Mouse (Mus musculus) lung, postnatal 0 days (tissue): Measurements from ENCODE around the gene Skor1. TPM values are rescaled to one million over a fixed set of nuclear protein-coding genes. Genes with fewer than 3 reads are reported as not detected.
A peak's percentile ranks its signal among the peaks of the same experiment; 100 is the strongest.

Source experiments
- ATAC-seq: fragments of 200-750 bp; cut with Nextera tagmentation; 2 replicates; pipeline ENCODE4 v1.8.0; 2017; ENCODE audit warnings: moderate library complexity
- DNase-seq: peaks from one replicate; pipeline ENCODE4 v3.0.0-alpha.2; 2016; ENCODE audit warnings: low spot score
- H3K27ac ChIP-seq: fragments of 300-500 bp; sonication (generic); 2 replicates; pipeline ENCODE4 v1.5.1; 2014; ENCODE audit warnings: antibody characterized with exemption, mild to moderate bottlenecking, low read length, mixed read lengths
- H3K27me3 ChIP-seq: fragments of 300-500 bp; sonication (generic); replicated peaks from 2 replicates; pipeline ENCODE4 v1.6.1; 2014; ENCODE audit warnings: low read length, mixed read lengths; ENCODE audit not compliant: insufficient read depth
- H3K36me3 ChIP-seq: fragments of 300-500 bp; sonication (generic); 2 replicates; pipeline ENCODE4 v1.6.1; 2014; ENCODE audit warnings: low read length, mixed read lengths; ENCODE audit not compliant: insufficient read depth
- H3K4me1 ChIP-seq: fragments of 300-500 bp; sonication (generic); 2 replicates; pipeline ENCODE4 v1.6.1; 2014; ENCODE audit warnings: antibody characterized with exemption, low read depth, low read length, mixed read lengths; ENCODE audit not compliant: insufficient read depth
- H3K4me2 ChIP-seq: fragments of 300-500 bp; sonication (generic); replicated peaks from 2 replicates; pipeline ENCODE4 v1.6.1; 2014; ENCODE audit warnings: low read depth, mild to moderate bottlenecking, low read length, moderate library complexity, mixed read lengths
- H3K4me3 ChIP-seq: fragments of 300-500 bp; sonication (generic); 2 replicates; pipeline ENCODE4 v1.5.1; 2014; ENCODE audit warnings: low read depth, low read length
- H3K9ac ChIP-seq: fragments of 300-500 bp; sonication (generic); replicated peaks from 2 replicates; pipeline ENCODE4 v1.6.1; 2014; ENCODE audit warnings: low read depth, mild to moderate bottlenecking
- H3K9me3 ChIP-seq: fragments of 300-500 bp; sonication (generic); 2 replicates; pipeline ENCODE4 v1.6.1; 2016; ENCODE audit warnings: low read length, mixed read lengths
- CTCF ChIP-seq: IDR thresholded peaks from 2 replicates; pipeline ENCODE4 v1.5.1; 2016; ENCODE audit warnings: antibody characterized with exemption, mild to moderate bottlenecking
- EP300 ChIP-seq: IDR thresholded peaks from 2 replicates; pipeline ENCODE4 v1.6.1; 2016; ENCODE audit warnings: antibody characterized with exemption, mild to moderate bottlenecking, control low read depth
- WGBS: fragments of 180-500 bp; shearing (Covaris S2); extraction: QIAGEN DNeasy Blood & Tissue Kit; methylation state at CpG from one replicate; pipeline ENCODE4 v1.1.7; 2014; 5-methylcytosine and 5-hydroxymethylcytosine counted together
- polyA plus RNA-seq: library from polyadenylated mRNA; unstranded; fragments of >200 nt; fragmentation: Nextera tagmentation; extraction: Ambion mirVana; gene quantifications from 2 replicates; pipeline ENCODE4 v1.2.1, GENCODE M21; 2015

Gene Skor1
- 0.04 TPM in 1 of 2 replicates, not detected in the other for polyA plus RNA-seq

- Histone ChIP-seq H3K9ac (no peak within 1 kb of the TSS), H3K27me3 (peaks cover 95% of the 10 kb centered on the region), H3K4me3 (peak within 1 kb of the TSS; percentile 38), H3K4me2 (peak within 1 kb of the TSS; percentile 68), H3K9me3 (no peaks in the 10 kb centered on the region), H3K4me1 (peaks cover 5% of the 10 kb centered on the region), H3K27ac (no peak within 1 kb of the TSS), H3K36me3 (no peaks in the 10 kb centered on the region)
- TF ChIP-seq CTCF, result no peak
- no peak for TF ChIP-seq EP300
- WGBS, result under 1% methylated on average over 52 of the region's 108 CpGs
- no peak for ATAC-seq
- no peak for DNase-seq
These were observed at the start of gene Skor1 for GRCm38 (mm10) chr9:63148410-63149371. Skor1 (minus strand) TSS chr9:63148961.

GRCm38 (mm10) chr9:63197252-63197651 is 48.5 kb upstream of the Skor1 start:
- TF ChIP-seq EP300 (no peak), CTCF (no peak)
- Histone ChIP-seq H3K4me2 (no peak overlapping the region), H3K9me3 (no peaks in the 10 kb centered on the region), H3K27me3 (no peaks in the 10 kb centered on the region), H3K4me3 (no peak overlapping the region), H3K36me3 (no peaks in the 10 kb centered on the region), H3K27ac (no peak overlapping the region), H3K4me1 (no peaks in the 10 kb centered on the region), H3K9ac (no peak overlapping the region)
- ATAC-seq (peak; percentile 38; the same call in 1 of the 2 replicates), DNase-seq (peak; percentile 40)
- 17% methylated on average over 8 of the region's 8 CpGs for WGBS

GRCm38 (mm10) chr9:63196114-63196682 is 47.4 kb upstream of the Skor1 start:
- Histone ChIP-seq H3K4me3 (no peak overlapping the region), H3K36me3 (no peaks in the 10 kb centered on the region), H3K9ac (no peak overlapping the region), H3K27ac (no peak overlapping the region), H3K9me3 (no peaks in the 10 kb centered on the region), H3K4me1 (no peaks in the 10 kb centered on the region), H3K27me3 (no peaks in the 10 kb centered on the region), H3K4me2 (no peak overlapping the region)
- TF ChIP-seq EP300 (no peak), CTCF (no peak)
- ATAC-seq, result no peak
- no peak for DNase-seq
- 73% methylated on average over 8 of the region's 8 CpGs for WGBS

GRCm38 (mm10) chr9:63195523-63195922 is 46.8 kb upstream of the Skor1 start:
- WGBS, result 56% methylated on average over 4 of the region's 4 CpGs
- Histone ChIP-seq H3K4me2 (no peak overlapping the region), H3K27ac (no peak overlapping the region), H3K9me3 (no peaks in the 10 kb centered on the region), H3K36me3 (no peaks in the 10 kb centered on the region), H3K9ac (no peak overlapping the region), H3K4me3 (no peak overlapping the region), H3K27me3 (no peaks in the 10 kb centered on the region), H3K4me1 (no peaks in the 10 kb centered on the region)
- no peak for TF ChIP-seq CTCF
- no peak for TF ChIP-seq EP300
- ATAC-seq, result no peak
- DNase-seq, result no peak

GRCm38 (mm10) chr9:63194791-63195190 is 46.0 kb upstream of the Skor1 start:
- TF ChIP-seq CTCF (no peak), EP300 (no peak)
- 77% methylated on average over 9 of the region's 9 CpGs for WGBS
- Histone ChIP-seq H3K36me3 (no peaks in the 10 kb centered on the region), H3K4me1 (no peaks in the 10 kb centered on the region), H3K9me3 (no peaks in the 10 kb centered on the region), H3K4me2 (no peak overlapping the region), H3K9ac (no peak overlapping the region), H3K4me3 (no peak overlapping the region), H3K27ac (no peak overlapping the region), H3K27me3 (no peaks in the 10 kb centered on the region)
- no peak for ATAC-seq
- no peak for DNase-seq

- WGBS, result 74% methylated on average over 4 of the region's 4 CpGs
- no peak overlapping the region for H3K4me2 ChIP-seq
- no peaks in the 10 kb centered on the region for H3K4me1 ChIP-seq
- DNase-seq, result no peak
- no peaks in the 10 kb centered on the region for H3K9me3 ChIP-seq
- no peak overlapping the region for H3K9ac ChIP-seq
- H3K4me3 ChIP-seq, result no peak overlapping the region
- no peaks in the 10 kb centered on the region for H3K27me3 ChIP-seq
- TF ChIP-seq CTCF (no peak), EP300 (no peak)
- no peak for ATAC-seq
- H3K27ac ChIP-seq, result no peak overlapping the region
- H3K36me3 ChIP-seq, result no peaks in the 10 kb centered on the region
These were observed 44.0 kb upstream of the Skor1 start for GRCm38 (mm10) chr9:63192809-63193208.
